Mouse (Mus musculus): ENCODE measurements at regions not wholly inside any gene's neighbourhood (a gene's known extent, or its start where the extent isn't known, plus 50 kb on each side); places are given as distances from the start of the nearest gene placed in this dataset.
"Not testable (repeated sequence)": the region's sequence is repeated elsewhere in the genome, so short reads cannot be mapped to it uniquely, and the experiment has no call there.

DNA sequence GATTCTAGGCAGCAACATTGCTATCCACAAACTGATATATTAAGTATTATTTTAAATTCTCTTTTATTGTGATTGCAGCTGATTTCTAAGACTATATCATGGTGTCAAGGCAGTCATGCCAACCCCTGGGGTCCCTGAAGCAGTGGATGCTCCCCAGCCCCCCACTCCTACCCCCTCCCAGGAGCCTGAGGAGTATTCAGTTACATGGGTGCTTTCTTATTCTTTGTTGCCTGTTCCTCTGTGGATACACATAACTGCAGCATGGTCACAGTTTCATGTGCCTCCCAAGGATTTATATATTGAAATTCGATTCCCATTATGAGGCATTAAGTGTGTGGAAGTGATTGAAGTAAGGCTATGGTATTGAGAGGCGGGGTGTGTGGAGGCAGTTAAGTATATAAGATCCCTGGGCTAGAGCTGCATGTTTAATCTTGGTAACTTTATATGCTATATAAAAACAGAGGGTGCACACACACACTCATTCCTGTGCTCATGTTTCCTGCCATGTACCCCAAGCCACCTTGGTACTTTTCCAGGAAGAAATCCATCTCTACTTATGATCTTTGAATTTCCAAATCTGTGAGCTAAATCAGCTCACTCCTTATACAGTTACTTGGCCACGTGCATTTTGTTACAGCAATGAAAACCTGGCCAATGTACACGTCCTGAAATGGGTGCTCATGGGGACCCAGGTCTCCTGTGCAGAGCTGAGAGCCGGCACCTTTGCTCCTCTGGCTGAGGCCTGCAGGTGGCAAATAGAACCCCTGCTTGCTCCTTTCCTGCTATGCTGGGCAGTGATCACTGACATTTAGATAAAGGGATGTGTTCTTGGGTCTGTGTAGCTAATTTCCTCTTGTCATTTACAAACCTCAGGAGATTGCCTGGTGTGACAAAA is 259.0 kb downstream of the Nek10 start:
- no peak for DNase-seq (ENCODE audit: low spot score in 2 of 2)

DNA sequence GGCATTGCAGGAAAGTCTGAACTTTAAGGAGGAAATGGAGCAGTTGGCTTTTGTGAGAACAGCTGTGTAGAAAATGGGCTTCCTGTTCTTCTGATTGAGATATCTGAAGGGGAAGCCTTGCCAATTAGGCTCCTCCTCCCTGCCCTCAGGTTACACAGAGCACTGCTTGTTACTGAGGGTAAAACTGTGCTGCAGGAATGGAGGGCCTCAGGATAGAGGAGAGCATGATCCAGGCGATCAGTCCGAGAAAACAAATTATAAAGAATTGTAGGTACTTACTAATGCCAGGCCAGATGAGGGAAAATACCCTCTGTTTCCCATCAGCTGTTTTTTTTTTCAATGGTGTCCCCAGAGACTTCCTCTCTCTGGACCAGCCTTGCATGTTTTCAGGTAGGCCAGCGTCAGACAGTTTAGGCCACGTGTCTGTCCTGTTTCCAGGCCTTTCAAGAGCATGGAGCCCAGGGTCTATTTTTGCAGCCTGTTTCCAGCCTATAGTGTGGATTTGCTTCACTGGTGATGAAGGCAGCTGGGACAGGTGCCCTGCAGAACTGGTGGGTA is 259.7 kb downstream of the Nek10 start:
- DNase-seq (ENCODE audit: low spot score in 2 of 2), result no peak

DNA sequence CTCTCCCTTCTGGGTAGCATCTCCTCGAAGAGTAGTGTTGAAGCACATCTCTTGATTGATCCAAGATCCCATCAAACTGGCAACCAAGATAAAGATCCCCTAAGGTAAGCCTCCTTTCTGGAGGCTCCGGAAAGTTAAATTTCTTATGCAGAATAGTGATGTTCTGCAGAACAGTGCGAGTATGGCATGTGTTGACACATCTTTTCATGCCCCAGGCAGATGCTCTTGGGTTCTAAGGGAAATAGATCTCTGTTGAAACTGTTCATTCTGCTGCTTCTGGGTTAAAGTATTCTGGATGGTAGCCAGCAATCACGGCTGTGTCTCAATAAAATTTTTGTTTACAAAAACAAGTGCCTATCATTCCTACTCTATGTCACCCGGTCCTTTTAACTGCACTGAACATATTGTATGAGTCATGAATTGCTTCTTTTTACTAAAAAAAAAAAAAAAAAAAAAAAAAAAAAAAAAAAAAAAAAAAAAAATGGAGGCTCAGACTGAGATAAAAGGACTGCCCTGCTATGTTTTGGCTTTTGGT is 261.8 kb downstream of the Nek10 start:
- no peak for DNase-seq (ENCODE audit: low spot score in 2 of 2)

GRCm38 (mm10) chr14:15075877-15076276 is 272.7 kb downstream of the Nek10 start:
- DNase-seq (ENCODE audit: low spot score in 2 of 2), result no peak

DNA sequence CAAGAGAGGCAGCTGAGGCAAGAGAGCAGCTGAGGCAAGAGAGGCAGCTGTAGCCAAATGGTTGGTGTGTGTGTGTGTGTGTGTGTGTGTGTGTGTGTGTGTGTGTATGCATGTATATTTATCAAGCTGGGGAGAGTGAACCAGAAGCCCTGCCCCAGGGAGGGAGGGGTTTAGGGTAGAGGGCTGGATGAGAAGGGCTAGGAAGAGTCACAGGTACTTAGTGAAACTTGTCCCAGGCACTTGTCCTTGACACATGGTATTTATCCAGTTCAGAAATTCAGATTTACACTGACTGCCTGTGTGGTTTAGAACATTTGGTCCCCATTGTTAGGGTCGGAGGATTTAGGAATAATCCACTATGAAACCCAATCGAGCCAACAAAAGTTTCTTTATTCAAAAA is 279.7 kb downstream of the Nek10 start:
- no peak for DNase-seq (ENCODE audit: low spot score in 2 of 2)

DNA sequence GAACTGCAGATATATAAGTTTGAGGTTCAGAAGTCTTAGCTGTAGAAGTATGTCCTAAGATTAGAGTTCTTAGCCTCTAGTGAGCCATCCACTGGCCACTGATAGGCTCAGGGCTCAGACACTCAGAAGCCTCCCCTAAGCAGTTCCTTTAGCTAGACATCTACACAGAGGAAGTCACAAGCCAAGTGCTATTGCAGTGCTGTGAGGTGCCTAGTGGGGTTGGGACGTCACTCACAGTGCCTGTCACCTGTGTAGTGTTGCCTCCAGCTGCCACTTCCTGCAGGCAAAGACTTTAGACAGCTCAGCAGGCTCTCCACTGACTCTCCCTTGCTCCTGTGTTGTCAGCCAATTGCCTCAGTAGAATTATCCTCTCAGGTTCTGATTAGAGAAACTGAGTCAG is 280.6 kb downstream of the Nek10 start:
- no peak for DNase-seq (ENCODE audit: low spot score in 2 of 2)

DNA sequence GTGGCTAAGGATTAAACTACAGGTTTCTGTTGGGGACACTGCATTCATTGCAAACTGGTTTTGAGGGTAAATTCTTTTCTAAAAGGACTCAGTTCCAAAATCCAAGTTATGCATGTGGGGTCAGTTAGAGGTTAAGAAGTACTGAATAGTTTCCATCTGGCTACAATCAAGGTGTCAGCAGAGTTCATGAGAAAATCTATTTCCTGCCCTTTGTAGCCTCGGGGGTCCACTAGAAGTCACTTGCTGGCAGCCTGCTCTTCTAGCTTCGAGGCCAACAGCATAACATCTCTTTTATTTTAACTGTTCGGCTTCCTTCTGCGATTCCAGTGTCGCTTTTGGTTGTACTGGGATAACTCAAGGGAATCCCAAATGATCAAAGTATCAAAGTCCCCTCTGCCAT is 283.8 kb downstream of the Nek10 start:
- no peak for DNase-seq (ENCODE audit: low spot score in 2 of 2)

GRCm38 (mm10) chr14:15096865-15097264 is 293.6 kb downstream of the Nek10 start:
- DNase-seq (ENCODE audit: low spot score in 2 of 2), result no peak

GRCm38 (mm10) chr14:15099909-15100308 is 296.7 kb downstream of the Nek10 start:
- no peak for DNase-seq (ENCODE audit: low spot score in 2 of 2)

DNA sequence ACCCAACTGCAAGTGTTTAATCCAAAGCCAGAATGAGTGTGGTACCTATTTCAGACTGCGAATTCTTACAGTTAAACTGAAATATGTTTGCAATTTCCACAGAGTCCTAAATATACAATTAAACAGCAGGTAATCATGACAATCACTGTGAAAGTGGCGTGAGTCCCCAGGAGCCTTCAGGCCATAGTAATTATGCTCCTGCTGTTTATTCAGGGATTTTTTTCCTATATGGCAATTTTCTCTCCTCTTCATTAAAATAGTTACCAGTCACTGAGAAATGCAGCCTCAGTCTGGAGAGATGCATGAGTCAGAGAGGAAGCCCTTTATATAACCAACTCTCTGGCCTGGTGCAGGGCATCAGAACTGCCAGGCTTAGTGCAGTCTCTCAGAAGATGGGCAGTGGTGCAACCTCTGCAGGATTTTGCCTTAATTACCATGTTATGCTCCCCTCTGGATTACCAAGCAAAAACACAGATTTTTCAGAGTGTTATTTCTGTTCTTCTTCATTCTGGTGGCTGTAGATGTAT is 304.6 kb downstream of the Nek10 start:
- DNase-seq (ENCODE audit: low spot score in 2 of 2), result no peak

DNA sequence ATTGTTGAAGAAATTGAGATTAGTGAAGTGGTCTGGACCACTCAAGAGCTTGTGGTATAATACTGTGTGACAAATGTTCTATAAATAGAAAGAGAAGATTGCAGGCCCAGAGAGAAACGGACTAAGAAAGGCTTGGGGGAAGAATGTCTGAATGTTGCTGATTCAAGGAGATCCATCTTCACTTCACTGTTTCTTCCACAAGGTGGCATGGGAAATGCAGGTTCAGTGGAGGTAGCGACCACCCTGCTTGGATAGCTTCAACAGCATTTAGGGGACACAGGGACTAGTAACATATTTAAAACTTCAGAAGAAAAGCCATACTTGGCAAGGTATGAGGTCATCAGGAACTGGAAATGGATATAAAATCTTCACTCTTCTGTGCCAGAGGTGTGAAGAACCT is 316.5 kb downstream of the Nek10 start:
- peak in 1 of 2 experiments; percentile 22 for DNase-seq (ENCODE audit: low spot score in 2 of 2)

DNA sequence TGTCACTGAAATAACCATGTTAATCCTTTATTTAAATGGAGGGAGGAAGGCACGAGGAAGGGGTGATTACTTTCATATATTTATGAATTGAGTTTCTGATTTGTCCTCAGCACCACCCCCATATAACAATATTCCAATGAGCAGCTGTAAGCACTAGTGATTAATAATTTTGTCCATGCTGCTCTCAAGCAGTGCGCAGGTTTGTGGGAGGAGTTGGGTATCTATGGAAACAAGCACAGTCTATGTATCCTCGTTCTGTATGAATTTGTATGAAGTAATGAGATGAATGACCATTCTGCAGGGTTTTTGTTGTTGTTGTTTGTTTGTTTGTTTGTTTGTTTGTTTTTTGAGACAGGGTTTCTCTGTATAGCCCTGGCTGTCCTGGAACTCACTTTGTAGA is 310.6 kb downstream of the Lrrc3b start:
- no peak for DNase-seq (ENCODE audit: low spot score in 2 of 2)

- not testable (repeated sequence) for DNase-seq (ENCODE audit: low spot score in 2 of 2)
Measured at GRCm38 (mm10) chr14:15140871-15141270, 297.9 kb downstream of the Lrrc3b start.

DNA sequence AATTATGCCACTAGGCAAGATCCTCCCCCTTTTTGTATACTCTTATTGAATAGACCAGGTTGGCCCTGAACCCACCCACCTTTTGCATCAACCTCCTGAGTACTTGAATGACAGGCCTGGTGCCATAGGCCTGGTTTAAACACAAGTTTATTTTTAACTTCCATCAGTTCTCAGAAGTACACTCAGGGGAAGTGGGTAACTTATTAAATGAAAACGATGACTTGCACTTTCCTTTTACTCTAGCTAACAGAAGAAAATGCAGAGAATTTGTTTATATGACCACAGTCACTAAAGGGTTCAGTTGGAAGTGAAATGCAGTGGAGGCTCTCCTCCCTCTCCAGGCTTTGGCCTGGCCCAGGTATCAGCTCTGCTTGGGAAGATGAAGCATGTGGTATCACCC is 295.9 kb downstream of the Lrrc3b start:
- no peak for DNase-seq (ENCODE audit: low spot score in 2 of 2)

- DNase-seq (ENCODE audit: low spot score in 2 of 2), result no peak
Measured at GRCm38 (mm10) chr14:15148516-15148915, 290.3 kb downstream of the Lrrc3b start.
